Mouse (Mus musculus) MEL (cell line): ENCODE results near the gene Duoxa2. TPM values are rescaled to one million over a fixed set of nuclear protein-coding genes. Genes with fewer than 3 reads are reported as not detected.

Experiments used
- DNase-seq: peaks from one replicate; pipeline ENCODE4 v3.0.0; 2011; ENCODE audit warnings: low read depth, low spot score
- H3K27ac ChIP-seq: 2 replicates; pipeline ENCODE4 v1.5.1; 2012; ENCODE audit warnings: low read depth, mild to moderate bottlenecking, control low read depth, low read length, moderate library complexity; ENCODE audit not compliant: control insufficient read depth
- H3K27me3 ChIP-seq, 2 experiments: fragments of 150-350 bp in 1 of 2; sonication (generic) in 1 of 2; 2 replicates each; pipeline ENCODE4 v1.6.1; 2012; ENCODE audit warnings: low read length in 2 of 2, mild to moderate bottlenecking in 2 of 2, improper control_type of control experiment in 1 of 2, moderate library complexity in 1 of 2; ENCODE audit not compliant: insufficient read depth in 2 of 2, control insufficient read depth in 1 of 2
- H3K36me3 ChIP-seq, 2 experiments: 2 replicates each; pipeline ENCODE4 v1.6.1; 2012 to 2014; ENCODE audit warnings: low read length in 2 of 2, improper control_type of control experiment in 1 of 2, inconsistent platforms in 1 of 2, mild to moderate bottlenecking in 1 of 2; ENCODE audit not compliant: insufficient read depth in 2 of 2, control insufficient read depth in 1 of 2
- H3K4me1 ChIP-seq, 2 experiments: fragments of 150-350 bp in 1 of 2; sonication (generic) in 1 of 2; 2 replicates each; pipeline ENCODE4 v1.6.1; 2012; ENCODE audit warnings: low read length in 2 of 2, improper control_type of control experiment in 1 of 2, mild to moderate bottlenecking in 1 of 2; ENCODE audit not compliant: insufficient read depth in 2 of 2, control insufficient read depth in 1 of 2
- H3K4me3 ChIP-seq, 2 experiments: fragments of 150-350 bp in 1 of 2; sonication (generic) in 1 of 2; 2 replicates each; pipeline ENCODE4 v1.5.1; 2012; ENCODE audit warnings: low read depth in 2 of 2, low read length in 2 of 2, mild to moderate bottlenecking in 2 of 2, moderate library complexity in 2 of 2, control low read depth in 1 of 2, improper control_type of control experiment in 1 of 2; ENCODE audit not compliant: control insufficient read depth in 1 of 2, insufficient read depth in 1 of 2
- H3K79me2 ChIP-seq: 2 replicates; pipeline ENCODE4 v1.6.1; 2012; ENCODE audit warnings: mild to moderate bottlenecking, low read length, moderate library complexity; ENCODE audit not compliant: control insufficient read depth, poor library complexity, insufficient read depth
- H3K9ac ChIP-seq: 2 replicates; pipeline ENCODE4 v1.6.1; 2012; ENCODE audit warnings: low read depth, mild to moderate bottlenecking, control low read depth, low read length, moderate library complexity; ENCODE audit not compliant: control insufficient read depth, poor library complexity, severe bottlenecking
- H3K9me3 ChIP-seq: fragments of 150-350 bp; sonication (generic); replicated peaks from 2 replicates; pipeline ENCODE4 v1.6.1; 2012; ENCODE audit warnings: mild to moderate bottlenecking, low read length, improper control_type of control experiment, moderate library complexity; ENCODE audit not compliant: insufficient read depth
- BHLHE40 ChIP-seq: IDR thresholded peaks from 2 replicates; pipeline ENCODE4 v1.6.1; 2012; ENCODE audit warnings: low read depth, mild to moderate bottlenecking, inconsistent platforms, low read length, improper control_type of control experiment, borderline replicate concordance
- CHD2 ChIP-seq: IDR thresholded peaks from 2 replicates; pipeline ENCODE4 v1.6.1; 2011; ENCODE audit warnings: low read length, improper control_type of control experiment
- CTCF ChIP-seq, 3 experiments: IDR thresholded peaks in 2 of 3; conservative IDR thresholded peaks in 1 of 3; 2 replicates each; pipeline ENCODE4 v1.5.1; 2011 to 2012; ENCODE audit warnings: low read length in 3 of 3, low read depth in 2 of 3, mild to moderate bottlenecking in 2 of 3, improper control_type of control experiment in 1 of 3, inconsistent platforms in 1 of 3, mixed read lengths in 1 of 3, moderate library complexity in 1 of 3; ENCODE audit not compliant: control insufficient read depth in 1 of 3, insufficient read depth in 1 of 3, poor library complexity in 1 of 3, severe bottlenecking in 1 of 3
- GATA1 ChIP-seq: IDR thresholded peaks from 2 replicates; pipeline ENCODE4 v1.6.1; 2011; ENCODE audit warnings: low read depth, low read length, improper control_type of control experiment
- HCFC1 ChIP-seq: IDR thresholded peaks from 2 replicates; pipeline ENCODE4 v1.6.1; 2012; ENCODE audit warnings: low read depth, mild to moderate bottlenecking, inconsistent platforms, low read length, improper control_type of control experiment, moderate library complexity
- JUND ChIP-seq: IDR thresholded peaks from 2 replicates; pipeline ENCODE4 v1.6.1; 2011; ENCODE audit warnings: low read depth, mild to moderate bottlenecking, improper control_type of control experiment, low read length
- MAX ChIP-seq: IDR thresholded peaks from 2 replicates; pipeline ENCODE4 v1.6.1; 2011; ENCODE audit warnings: low read length, improper control_type of control experiment
- MAZ ChIP-seq: IDR thresholded peaks from 2 replicates; pipeline ENCODE4 v1.6.1; 2012; ENCODE audit warnings: low read depth, mild to moderate bottlenecking, inconsistent platforms, low read length, improper control_type of control experiment
- MXI1 ChIP-seq: IDR thresholded peaks from 2 replicates; pipeline ENCODE4 v1.6.1; 2011; ENCODE audit warnings: mild to moderate bottlenecking, low read depth, low read length, improper control_type of control experiment
- MYC ChIP-seq: IDR thresholded peaks from 2 replicates; pipeline ENCODE4 v1.6.1; 2011; ENCODE audit warnings: low read depth, mild to moderate bottlenecking, low read length, improper control_type of control experiment, moderate library complexity
- POLR2AphosphoS2 ChIP-seq: IDR thresholded peaks from 2 replicates; pipeline ENCODE4 v1.6.1; 2011; ENCODE audit warnings: low read length, improper control_type of control experiment
- POLR2AphosphoS5 ChIP-seq: IDR thresholded peaks from 2 replicates; pipeline ENCODE4 v1.6.1; 2012; ENCODE audit warnings: low read depth, borderline replicate concordance, mild to moderate bottlenecking, inconsistent platforms, low read length, moderate library complexity, mixed read lengths
- USF1 ChIP-seq: IDR thresholded peaks from 2 replicates; pipeline ENCODE4 v1.6.1; 2014; ENCODE audit warnings: low read depth, mild to moderate bottlenecking, inconsistent platforms, low read length, improper control_type of control experiment, moderate library complexity
- USF2 ChIP-seq, 2 experiments: IDR thresholded peaks; 2 replicates each; pipeline ENCODE4 v1.6.1; 2011 to 2012; ENCODE audit warnings: improper control_type of control experiment in 2 of 2, low read length in 2 of 2, borderline replicate concordance in 1 of 2, inconsistent platforms in 1 of 2, low read depth in 1 of 2, mild to moderate bottlenecking in 1 of 2; ENCODE audit not compliant: insufficient read depth in 1 of 2
- ZKSCAN1 ChIP-seq: IDR thresholded peaks from 2 replicates; pipeline ENCODE4 v1.6.1; 2012; ENCODE audit warnings: low read depth, mild to moderate bottlenecking, inconsistent platforms, low read length, improper control_type of control experiment, moderate library complexity
- ZMIZ1 ChIP-seq: IDR thresholded peaks from 2 replicates; pipeline ENCODE4 v1.6.1; 2012; ENCODE audit warnings: low read depth, mild to moderate bottlenecking, inconsistent platforms, low read length, improper control_type of control experiment, moderate library complexity
- polyA plus RNA-seq, 2 experiments: library from polyadenylated mRNA; stranded (reverse) in 1 of 2; unstranded in 1 of 2; fragments of >175 nt in 1 of 2; fragments of >200 nt in 1 of 2; gene quantifications; 2 replicates each; pipeline versions ENCODE4 v1.2.1 to v1.2.4; 2012; ENCODE audit warnings: low replicate concordance in 2 of 2, low read depth in 1 of 2; ENCODE audit not compliant: insufficient read length in 2 of 2, insufficient read depth in 1 of 2, missing spikeins in 1 of 2
- total RNA-seq: library from RNA; depleted of rRNA; stranded (reverse); fragments of 300-350 nt; gene quantifications from 2 replicates; pipeline ENCODE4 v1.2.3, GENCODE M21; 2012; rRNA removed

Duoxa2 gene
- total and polyA plus RNA-seq, 3 experiments, result not detected

DNA sequence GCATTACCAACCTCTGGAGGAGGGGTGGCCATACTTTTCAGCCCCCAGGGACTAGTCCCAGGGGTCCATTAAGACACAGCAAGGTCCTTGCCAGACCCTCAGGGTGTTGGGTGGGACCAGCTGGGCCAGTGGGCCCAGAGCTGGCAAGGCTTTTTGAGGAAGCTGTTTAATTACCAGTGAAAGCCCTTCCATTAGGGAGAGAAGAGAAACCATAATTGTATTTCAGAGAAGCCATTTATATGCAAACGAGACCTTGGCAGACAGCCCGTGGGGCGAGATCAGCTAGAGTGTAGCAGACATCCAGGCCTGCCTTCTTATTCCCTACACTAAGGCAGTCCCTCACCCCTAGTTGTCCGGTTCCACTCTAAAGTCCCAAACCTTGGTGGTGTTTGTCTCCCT lies 53.2 kb downstream of the Duoxa2 start:
- Histone ChIP-seq H3K79me2 (peaks cover 1% of the 10 kb centered on the region; the same call in 1 of the 2 replicates), H3K27me3 (no peaks in the 10 kb centered on the region), H3K4me3 (no peak overlapping the region), H3K36me3 (peaks cover 0 to 8% of the 10 kb centered on the region in 2 experiments; a peak in 2 of 4 replicates), H3K9ac (no peak overlapping the region), H3K27ac (no peak overlapping the region), H3K9me3 (no peaks in the 10 kb centered on the region), H3K4me1 (peaks cover 3 to 4% of the 10 kb centered on the region in 2 experiments)
- TF ChIP-seq MXI1 (no peak), USF2 (IDR thresholded peaks at IDR 0.05; ENCODE audit: borderline replicate concordance in 1 of 2, insufficient read depth in 1 of 2, low read depth in 1 of 2, low read length in 2 of 2) (no peak), ZMIZ1 (no peak), ZKSCAN1 (no peak), CTCF (IDR thresholded peaks at IDR 0.05 in 2 of 3, conservative IDR thresholded peaks at IDR 0.05 in 1 of 3; ENCODE audit: control insufficient read depth in 1 of 3, insufficient read depth in 1 of 3, low read depth in 2 of 3, low read length in 3 of 3, poor library complexity in 1 of 3, severe bottlenecking in 1 of 3) (no peak), MYC (no peak), GATA1 (no peak), HCFC1 (no peak), JUND (no peak), BHLHE40 (no peak), USF1 (no peak), CHD2 (no peak), POLR2AphosphoS5 (no peak), MAZ (no peak), POLR2AphosphoS2 (no peak), MAX (no peak)
- DNase-seq, result no peak

Other genes with a start within 250 kb of the Duoxa2 start
- gene Spg11, start 180.5 kb upstream of the Duoxa2 start, total RNA-seq, result 5.9 TPM in 2 replicates
- 1 to 10 TPM in 1 of 2 experiments, not detected in 1; 6.9 TPM for gene Spg11, start 180.5 kb upstream of the Duoxa2 start, polyA plus RNA-seq
- gene B2m, start 151.2 kb upstream of the Duoxa2 start, total RNA-seq, result 108 and 135 TPM in 2 replicates
- 1,000 to 10,000 TPM in 1 of 2 experiments, 100 to 1,000 TPM in 1; 229 to 1,161 TPM for gene B2m, start 151.2 kb upstream of the Duoxa2 start, polyA plus RNA-seq
- gene Trim69, start 138.2 kb upstream of the Duoxa2 start, total RNA-seq, result not detected in 2 replicates
- gene Trim69, start 138.2 kb upstream of the Duoxa2 start, polyA plus RNA-seq, result under 1 TPM in 1 of 2 experiments, not detected in 1; 0.04 TPM
- gene Patl2, start 112.7 kb upstream of the Duoxa2 start, total RNA-seq, result 0.58 and 0.72 TPM in 2 replicates
- under 1 TPM in 1 of 2 experiments, not detected in 1; 0.84 TPM for gene Patl2, start 112.7 kb upstream of the Duoxa2 start, polyA plus RNA-seq
- not detected in 2 replicates for gene Terb2, start 112.6 kb upstream of the Duoxa2 start, total RNA-seq
- not detected for gene Terb2, start 112.6 kb upstream of the Duoxa2 start, polyA plus RNA-seq
- gene Sord, start 64.2 kb upstream of the Duoxa2 start, total RNA-seq, result 39.6 and 41.1 TPM in 2 replicates
- 10 to 100 TPM in 1 of 2 experiments, not detected in 1; 61.7 TPM for gene Sord, start 64.2 kb upstream of the Duoxa2 start, polyA plus RNA-seq
- gene Duox2, start 451 bp upstream of the Duoxa2 start, total RNA-seq, result not detected in 2 replicates
- not detected for gene Duox2, start 451 bp upstream of the Duoxa2 start, polyA plus RNA-seq
- gene Duoxa1, start 14.8 kb downstream of the Duoxa2 start, total RNA-seq, result not detected in 2 replicates
- gene Duoxa1, start 14.8 kb downstream of the Duoxa2 start, polyA plus RNA-seq, result not detected
- not detected in 2 replicates for gene Duox1, start 16.8 kb downstream of the Duoxa2 start, total RNA-seq
- under 1 TPM in 1 of 2 experiments, not detected in 1; 0.01 TPM for gene Duox1, start 16.8 kb downstream of the Duoxa2 start, polyA plus RNA-seq
- 3.6 and 4.3 TPM in 2 replicates for gene Shf, start 70.3 kb downstream of the Duoxa2 start, total RNA-seq
- 1 to 10 TPM in 1 of 2 experiments, not detected in 1; 9.7 TPM for gene Shf, start 70.3 kb downstream of the Duoxa2 start, polyA plus RNA-seq
- 1.3 and 1.7 TPM in 2 replicates for gene Slc28a2, start 127.6 kb downstream of the Duoxa2 start, total RNA-seq
- 1 to 10 TPM in 1 of 2 experiments, not detected in 1; 2.6 TPM for gene Slc28a2, start 127.6 kb downstream of the Duoxa2 start, polyA plus RNA-seq
- 0.12 and 0.33 TPM in 2 replicates for gene Gm14085, start 186.0 kb downstream of the Duoxa2 start, total RNA-seq
- gene Gm14085, start 186.0 kb downstream of the Duoxa2 start, polyA plus RNA-seq, result under 1 TPM in 1 of 2 experiments, not detected in 1; 0.22 TPM